Mouse (Mus musculus): Measurements from ENCODE around the gene Trim14. TPM values are rescaled to one million over a fixed set of nuclear protein-coding genes. Genes with fewer than 3 reads are reported as not detected.

Trim14 gene
- polyA plus RNA-seq (2012; fragmentation: generic; extraction: Trizol): under 1 TPM; 0.02 to 0.22 TPM

DNA sequence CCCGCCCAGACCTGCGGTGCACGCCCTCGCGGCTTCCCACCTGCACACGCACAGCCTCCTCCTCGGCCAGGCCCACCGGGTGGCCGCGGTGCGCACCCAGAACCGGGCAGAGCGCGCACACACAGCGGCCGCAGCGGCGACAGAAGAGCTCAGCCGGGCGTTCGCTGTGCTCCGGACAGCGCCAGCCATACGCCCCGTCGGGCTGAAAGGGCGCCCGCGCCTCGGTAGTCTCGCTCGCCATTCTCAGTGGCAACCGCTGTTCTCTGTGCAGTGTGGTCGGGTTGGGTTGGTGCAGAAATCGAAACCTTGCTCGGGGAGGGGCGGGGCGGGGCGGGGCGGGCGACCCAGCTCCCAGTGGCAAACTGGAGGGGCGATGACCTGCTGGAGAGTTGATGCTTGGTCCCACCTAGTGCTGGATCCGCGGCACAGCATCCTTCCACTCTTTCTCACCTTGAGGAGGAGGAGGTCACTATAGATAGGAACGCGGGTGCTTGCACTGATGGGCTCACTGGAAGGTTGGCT, at the start of gene Trim14:
Gene Trim14, minus strand, starts transcription at position 302 of the 522 bp plus-strand sequence.

DNA sequence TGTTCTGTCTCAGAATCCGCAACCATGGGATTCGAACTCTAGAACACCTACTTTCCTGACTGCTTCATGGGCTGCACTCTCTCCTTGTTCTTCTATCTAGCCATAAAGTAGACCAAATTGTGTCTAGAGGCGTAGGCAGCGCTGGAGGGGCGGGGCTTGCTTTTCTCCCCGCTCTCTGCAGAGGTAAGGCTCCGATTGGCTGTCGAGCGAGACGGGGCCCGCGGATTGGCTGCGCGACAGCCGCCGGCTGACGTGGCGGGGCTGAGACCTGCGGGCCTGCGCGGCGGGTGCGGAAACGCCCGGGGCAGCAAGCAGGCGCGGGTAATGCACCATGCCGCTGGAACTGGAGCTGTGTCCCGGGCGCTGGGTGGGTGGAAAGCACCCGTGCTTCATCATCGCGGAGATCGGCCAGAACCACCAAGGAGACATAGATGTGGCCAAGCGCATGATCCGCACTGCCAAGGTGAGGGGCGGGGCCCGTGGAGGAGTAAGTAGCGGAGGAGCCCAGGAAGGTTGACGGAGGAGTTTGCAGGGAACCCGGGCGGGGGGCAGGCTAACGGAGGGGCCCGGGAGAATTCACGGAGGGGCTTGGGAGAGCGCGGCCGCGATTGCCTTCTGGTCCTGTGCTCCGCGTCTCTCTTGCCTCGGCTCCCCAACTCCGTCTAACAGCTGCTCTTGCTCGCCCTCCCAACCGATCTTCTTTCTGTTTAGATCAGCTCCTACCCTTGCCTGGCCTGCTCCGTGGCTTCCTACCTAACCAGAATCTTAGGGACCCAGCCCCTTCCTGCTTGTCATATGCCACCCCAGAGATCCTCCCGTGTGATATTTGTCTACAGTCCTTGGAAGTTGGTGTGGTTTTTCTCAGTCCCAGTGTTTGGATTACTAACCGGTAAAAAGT, 46.7 kb downstream of the Trim14 start, which contains the start of gene Nans:
Gene Nans, plus strand, starts transcription at position 221 of the 898 bp plus-strand sequence.

GRCm38 (mm10) chr4:46450519-46451131, 85.3 kb downstream of the Trim14 start, which contains the start of gene Anp32b:
Gene Anp32b (plus strand): TSS chr4:46450902.

Other genes with a start within 250 kb of the Trim14 start
- gene Foxe1, start 192.5 kb downstream of the Trim14 start, polyA plus RNA-seq (2012; fragmentation: generic; extraction: Trizol): not detected
- 1 to 10 TPM; 1.9 to 4.4 TPM for gene Trmo, start 146.7 kb downstream of the Trim14 start, polyA plus RNA-seq (2012; fragmentation: generic; extraction: Trizol)
- gene Hemgn, start 122.6 kb downstream of the Trim14 start, polyA plus RNA-seq (2012; fragmentation: generic; extraction: Trizol): under 1 TPM in 1 of 2 experiments, not detected in 1; 0.01 TPM
- 100 to 1,000 TPM; 188 to 192 TPM for gene Anp32b, start 85.2 kb downstream of the Trim14 start, polyA plus RNA-seq (2012; fragmentation: generic; extraction: Trizol)
- gene Nans, start 46.9 kb downstream of the Trim14 start, polyA plus RNA-seq (2012; fragmentation: generic; extraction: Trizol): 100 to 1,000 TPM in 1 of 2 experiments, 10 to 100 TPM in 1; 62.6 to 156 TPM
- not detected for gene Coro2a, start 66.1 kb upstream of the Trim14 start, polyA plus RNA-seq (2012; fragmentation: generic; extraction: Trizol)
- gene Tbc1d2, start 114.1 kb upstream of the Trim14 start, polyA plus RNA-seq (2012; fragmentation: generic; extraction: Trizol): under 1 TPM; 0.14 to 0.21 TPM